Mouse (Mus musculus) MEL (cell line): ENCODE measurements around the gene Ikzf3. TPM values are rescaled to one million over a fixed set of nuclear protein-coding genes. Genes with fewer than 3 reads are reported as not detected.

Source experiments
- DNase-seq: peaks from one replicate; pipeline ENCODE4 v3.0.0; 2011; ENCODE audit warnings: low read depth, low spot score
- H3K27ac ChIP-seq: 2 replicates; pipeline ENCODE4 v1.5.1; 2012; ENCODE audit warnings: low read depth, mild to moderate bottlenecking, control low read depth, low read length, moderate library complexity; ENCODE audit not compliant: control insufficient read depth
- H3K27me3 ChIP-seq, 2 experiments: fragments of 150-350 bp in 1 of 2; sonication (generic) in 1 of 2; 2 replicates each; pipeline ENCODE4 v1.6.1; 2012; ENCODE audit warnings: low read length in 2 of 2, mild to moderate bottlenecking in 2 of 2, improper control_type of control experiment in 1 of 2, moderate library complexity in 1 of 2; ENCODE audit not compliant: insufficient read depth in 2 of 2, control insufficient read depth in 1 of 2
- H3K36me3 ChIP-seq, 2 experiments: 2 replicates each; pipeline ENCODE4 v1.6.1; 2012 to 2014; ENCODE audit warnings: low read length in 2 of 2, improper control_type of control experiment in 1 of 2, inconsistent platforms in 1 of 2, mild to moderate bottlenecking in 1 of 2; ENCODE audit not compliant: insufficient read depth in 2 of 2, control insufficient read depth in 1 of 2
- H3K4me1 ChIP-seq, 2 experiments: fragments of 150-350 bp in 1 of 2; sonication (generic) in 1 of 2; 2 replicates each; pipeline ENCODE4 v1.6.1; 2012; ENCODE audit warnings: low read length in 2 of 2, improper control_type of control experiment in 1 of 2, mild to moderate bottlenecking in 1 of 2; ENCODE audit not compliant: insufficient read depth in 2 of 2, control insufficient read depth in 1 of 2
- H3K4me3 ChIP-seq, 2 experiments: fragments of 150-350 bp in 1 of 2; sonication (generic) in 1 of 2; 2 replicates each; pipeline ENCODE4 v1.5.1; 2012; ENCODE audit warnings: low read depth in 2 of 2, low read length in 2 of 2, mild to moderate bottlenecking in 2 of 2, moderate library complexity in 2 of 2, control low read depth in 1 of 2, improper control_type of control experiment in 1 of 2; ENCODE audit not compliant: control insufficient read depth in 1 of 2, insufficient read depth in 1 of 2
- H3K79me2 ChIP-seq: 2 replicates; pipeline ENCODE4 v1.6.1; 2012; ENCODE audit warnings: mild to moderate bottlenecking, low read length, moderate library complexity; ENCODE audit not compliant: control insufficient read depth, poor library complexity, insufficient read depth
- H3K9ac ChIP-seq: 2 replicates; pipeline ENCODE4 v1.6.1; 2012; ENCODE audit warnings: low read depth, mild to moderate bottlenecking, control low read depth, low read length, moderate library complexity; ENCODE audit not compliant: control insufficient read depth, poor library complexity, severe bottlenecking
- H3K9me3 ChIP-seq: fragments of 150-350 bp; sonication (generic); replicated peaks from 2 replicates; pipeline ENCODE4 v1.6.1; 2012; ENCODE audit warnings: mild to moderate bottlenecking, low read length, improper control_type of control experiment, moderate library complexity; ENCODE audit not compliant: insufficient read depth
- CHD1 ChIP-seq: IDR thresholded peaks from 2 replicates; pipeline ENCODE4 v1.6.1; 2012; ENCODE audit warnings: low read depth, mild to moderate bottlenecking, inconsistent platforms, low read length, improper control_type of control experiment
- CHD2 ChIP-seq: IDR thresholded peaks from 2 replicates; pipeline ENCODE4 v1.6.1; 2011; ENCODE audit warnings: low read length, improper control_type of control experiment
- CTCF ChIP-seq, 3 experiments: IDR thresholded peaks in 2 of 3; conservative IDR thresholded peaks in 1 of 3; 2 replicates each; pipeline ENCODE4 v1.5.1; 2011 to 2012; ENCODE audit warnings: low read length in 3 of 3, low read depth in 2 of 3, mild to moderate bottlenecking in 2 of 3, improper control_type of control experiment in 1 of 3, inconsistent platforms in 1 of 3, mixed read lengths in 1 of 3, moderate library complexity in 1 of 3; ENCODE audit not compliant: control insufficient read depth in 1 of 3, insufficient read depth in 1 of 3, poor library complexity in 1 of 3, severe bottlenecking in 1 of 3
- E2F4 ChIP-seq: IDR thresholded peaks from 2 replicates; pipeline ENCODE4 v1.6.1; 2011; ENCODE audit warnings: low read depth, low read length, improper control_type of control experiment, borderline replicate concordance
- EP300 ChIP-seq, 2 experiments: IDR thresholded peaks; 2 replicates each; pipeline ENCODE4 v1.6.1; 2011; ENCODE audit warnings: improper control_type of control experiment in 2 of 2, low read length in 2 of 2, low read depth in 1 of 2, mild to moderate bottlenecking in 1 of 2
- HCFC1 ChIP-seq: IDR thresholded peaks from 2 replicates; pipeline ENCODE4 v1.6.1; 2012; ENCODE audit warnings: low read depth, mild to moderate bottlenecking, inconsistent platforms, low read length, improper control_type of control experiment, moderate library complexity
- JUND ChIP-seq: IDR thresholded peaks from 2 replicates; pipeline ENCODE4 v1.6.1; 2011; ENCODE audit warnings: low read depth, mild to moderate bottlenecking, improper control_type of control experiment, low read length
- MAFK ChIP-seq: IDR thresholded peaks from 2 replicates; pipeline ENCODE4 v1.6.1; 2011; ENCODE audit warnings: low read depth, mild to moderate bottlenecking, low read length, improper control_type of control experiment, borderline replicate concordance
- MAZ ChIP-seq: IDR thresholded peaks from 2 replicates; pipeline ENCODE4 v1.6.1; 2012; ENCODE audit warnings: low read depth, mild to moderate bottlenecking, inconsistent platforms, low read length, improper control_type of control experiment
- MEF2A ChIP-seq: IDR thresholded peaks from 2 replicates; pipeline ENCODE4 v1.6.1; 2014; ENCODE audit warnings: low read depth, mild to moderate bottlenecking, inconsistent platforms, low read length, improper control_type of control experiment; ENCODE audit not compliant: poor library complexity, insufficient replicate concordance, severe bottlenecking; ENCODE audit errors: extremely low read depth
- MYC ChIP-seq: IDR thresholded peaks from 2 replicates; pipeline ENCODE4 v1.6.1; 2011; ENCODE audit warnings: low read depth, mild to moderate bottlenecking, low read length, improper control_type of control experiment, moderate library complexity
- NELFE ChIP-seq: IDR thresholded peaks from 2 replicates; pipeline ENCODE4 v1.6.1; 2011; ENCODE audit warnings: low read depth, low read length, improper control_type of control experiment
- NRF1 ChIP-seq: IDR thresholded peaks from 2 replicates; pipeline ENCODE4 v1.6.1; 2014; ENCODE audit warnings: low read depth, mild to moderate bottlenecking, inconsistent platforms, low read length, improper control_type of control experiment, moderate library complexity; ENCODE audit not compliant: poor library complexity, insufficient read depth, severe bottlenecking
- POLR2AphosphoS5 ChIP-seq: IDR thresholded peaks from 2 replicates; pipeline ENCODE4 v1.6.1; 2012; ENCODE audit warnings: low read depth, borderline replicate concordance, mild to moderate bottlenecking, inconsistent platforms, low read length, moderate library complexity, mixed read lengths
- RAD21 ChIP-seq: IDR thresholded peaks from 2 replicates; pipeline ENCODE4 v1.6.1; 2011; ENCODE audit warnings: mild to moderate bottlenecking, low read depth, low read length, improper control_type of control experiment
- SIN3A ChIP-seq: IDR thresholded peaks from 2 replicates; pipeline ENCODE4 v1.6.1; 2012; ENCODE audit warnings: low read length, improper control_type of control experiment, inconsistent platforms
- SMC3 ChIP-seq: IDR thresholded peaks from 2 replicates; pipeline ENCODE4 v1.6.1; 2011; ENCODE audit warnings: low read depth, low read length, improper control_type of control experiment
- TBP ChIP-seq: IDR thresholded peaks from 2 replicates; pipeline ENCODE4 v1.8.0; 2011; ENCODE audit warnings: low read depth, low read length, improper control_type of control experiment
- TCF12 ChIP-seq: IDR thresholded peaks from 2 replicates; pipeline ENCODE4 v1.6.1; 2014; ENCODE audit warnings: low read depth, mild to moderate bottlenecking, inconsistent platforms, low read length, improper control_type of control experiment, moderate library complexity
- UBTF ChIP-seq: IDR thresholded peaks from 2 replicates; pipeline ENCODE4 v1.6.1; 2012; ENCODE audit warnings: low read depth, mild to moderate bottlenecking, inconsistent platforms, low read length, improper control_type of control experiment, moderate library complexity, borderline replicate concordance; ENCODE audit not compliant: insufficient read depth
- ZNF384 ChIP-seq: IDR thresholded peaks from 2 replicates; pipeline ENCODE4 v1.6.1; 2012; ENCODE audit warnings: low read depth, mild to moderate bottlenecking, inconsistent platforms, low read length, improper control_type of control experiment
- polyA plus RNA-seq, 2 experiments: library from polyadenylated mRNA; stranded (reverse) in 1 of 2; unstranded in 1 of 2; fragments of >175 nt in 1 of 2; fragments of >200 nt in 1 of 2; gene quantifications; 2 replicates each; pipeline versions ENCODE4 v1.2.1 to v1.2.4; 2012; ENCODE audit warnings: low replicate concordance in 2 of 2, low read depth in 1 of 2; ENCODE audit not compliant: insufficient read length in 2 of 2, insufficient read depth in 1 of 2, missing spikeins in 1 of 2
- total RNA-seq: library from RNA; depleted of rRNA; stranded (reverse); fragments of 300-350 nt; gene quantifications from 2 replicates; pipeline ENCODE4 v1.2.3, GENCODE M21; 2012

Gene Ikzf3
- total and polyA plus RNA-seq, 3 experiments, result 0.12 TPM; not detected in 2

GRCm38 (mm10) chr11:98455484-98455883 lies 90.3 kb downstream of the Ikzf3 start:
- peak; percentile 71 for DNase-seq
- H3K36me3 ChIP-seq, result peaks cover 0 to 2% of the 10 kb centered on the region in 2 experiments; a peak in 1 of 4 replicates
- H3K27me3 ChIP-seq, result no peaks in the 10 kb centered on the region; a peak in 1 of 4 replicates
- no peak for TF ChIP-seq JUND
- TF ChIP-seq RAD21, result peak; percentile 19
- 0 out of 2 replicates have a peak, but pooled peaks have one; percentile 16 for TF ChIP-seq ZNF384
- peak; percentile 40 for TF ChIP-seq SMC3
- peak; percentile 49 to 58 (median 55) for TF ChIP-seq CTCF (IDR thresholded peaks at IDR 0.05 in 2 of 3, conservative IDR thresholded peaks at IDR 0.05 in 1 of 3; ENCODE audit: control insufficient read depth in 1 of 3, insufficient read depth in 1 of 3, low read depth in 2 of 3, low read length in 3 of 3, poor library complexity in 1 of 3, severe bottlenecking in 1 of 3)
- no peak for TF ChIP-seq MEF2A
- no peak for TF ChIP-seq CHD1
- no peak for TF ChIP-seq NELFE
- no peaks in the 10 kb centered on the region for H3K9me3 ChIP-seq
- H3K9ac ChIP-seq, result no peak overlapping the region
- H3K27ac ChIP-seq, result no peak overlapping the region
- no peak overlapping the region for H3K4me3 ChIP-seq
- no peaks in the 10 kb centered on the region; the same call in 1 of the 2 replicates for H3K79me2 ChIP-seq
- H3K4me1 ChIP-seq, result peaks cover 0 to 10% of the 10 kb centered on the region in 2 experiments; a peak in 1 of 4 replicates

DNA sequence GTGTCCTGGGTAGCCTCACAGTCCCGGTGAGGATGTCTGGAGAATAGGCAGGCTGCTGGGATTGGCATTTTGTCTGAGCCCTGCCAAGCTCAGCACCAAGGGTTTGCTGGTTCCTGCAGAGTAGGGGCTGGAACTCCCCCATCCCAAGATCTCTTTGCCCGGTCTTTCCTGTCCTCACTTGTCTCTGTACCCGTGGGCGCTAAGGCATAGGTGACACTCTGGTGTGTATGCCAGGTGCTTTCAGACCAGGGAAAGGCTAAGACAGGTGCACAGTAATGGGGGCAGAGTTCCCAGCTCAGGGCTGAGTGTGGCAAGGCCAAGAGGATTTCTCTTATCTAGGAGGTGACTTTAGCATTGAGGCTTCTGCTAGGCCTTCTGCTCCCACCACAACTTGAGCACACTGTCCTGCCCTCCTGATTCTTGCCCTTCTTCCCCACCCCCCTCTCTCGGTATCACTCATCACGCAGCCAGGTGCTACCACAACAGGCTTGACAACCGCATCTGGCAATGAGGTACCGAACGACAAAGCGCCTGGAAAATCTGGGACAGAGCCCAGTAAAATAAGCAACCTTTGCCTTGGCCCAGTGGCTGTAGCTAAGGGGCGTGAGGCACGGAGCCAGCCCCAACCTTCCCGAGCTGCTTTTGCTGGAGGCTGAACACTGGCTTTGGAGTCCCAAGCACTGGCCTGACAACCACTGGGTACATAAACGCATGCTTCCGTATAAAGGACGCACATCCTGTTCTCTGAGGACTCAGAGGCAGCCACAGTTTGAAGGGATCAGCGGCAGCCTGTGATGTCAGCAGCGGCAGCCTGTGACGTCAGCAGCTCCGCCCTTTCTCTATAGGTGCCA lies 95.7 kb downstream of the Ikzf3 start:
- Histone ChIP-seq H3K4me3 (no peak overlapping the region), H3K9ac (no peak overlapping the region), H3K79me2 (no peaks in the 10 kb centered on the region), H3K27me3 (no peaks in the 10 kb centered on the region; a peak in 3 of 4 replicates), H3K36me3 (no peaks in the 10 kb centered on the region), H3K9me3 (no peaks in the 10 kb centered on the region), H3K27ac (no peak overlapping the region), H3K4me1 (no peaks in the 10 kb centered on the region)
- no peak for DNase-seq
- TF ChIP-seq CHD2, result no peak
- no peak for TF ChIP-seq MYC
- no peak for TF ChIP-seq POLR2AphosphoS5
- TF ChIP-seq MEF2A, result no peak
- TF ChIP-seq E2F4, result no peak
- no peak for TF ChIP-seq NRF1
- no peak for TF ChIP-seq HCFC1
- TF ChIP-seq MAFK, result no peak
- TF ChIP-seq EP300 (IDR thresholded peaks at IDR 0.05; ENCODE audit: low read depth in 1 of 2, low read length in 2 of 2), result no peak
- TF ChIP-seq TBP, result no peak
- TF ChIP-seq SMC3, result no peak
- no peak for TF ChIP-seq MAZ
- no peak for TF ChIP-seq SIN3A
- no peak for TF ChIP-seq UBTF
- TF ChIP-seq TCF12, result no peak
